Mouse (Mus musculus) forebrain, embryonic 11.5 days (tissue): ENCODE results near the gene Tctex1d1. TPM values are rescaled to one million over a fixed set of nuclear protein-coding genes. Genes with fewer than 3 reads are reported as not detected.

ENCODE experiments used
- polyA plus RNA-seq: library from polyadenylated mRNA; unstranded; fragments of >200 nt; fragmentation: Nextera tagmentation; extraction: Ambion mirVana; gene quantifications from 2 replicates; pipeline ENCODE4 v1.2.1, GENCODE M21; 2014

The Tctex1d1 gene
- polyA plus RNA-seq, 1 experiment from 2014 or later = 0.60 TPM

Other genes starting within 250 kb of the Tctex1d1 start
- 12.8 and 13.6 TPM in 2 replicates for gene Sgip1, start 237.3 kb upstream of the Tctex1d1 start, polyA plus RNA-seq
- not detected in 2 replicates for gene Insl5, start 48.2 kb downstream of the Tctex1d1 start, polyA plus RNA-seq
- gene Mier1, start 135.8 kb downstream of the Tctex1d1 start, polyA plus RNA-seq = 36.2 and 43.7 TPM in 2 replicates
- gene Wdr78, start 135.9 kb downstream of the Tctex1d1 start, polyA plus RNA-seq = 5.9 and 6.9 TPM in 2 replicates
- 11.8 and 12.1 TPM in 2 replicates for gene Slc35d1, start 236.6 kb downstream of the Tctex1d1 start, polyA plus RNA-seq